Mouse (Mus musculus): ENCODE data around the gene Pef1.

Pef1 gene

DNA sequence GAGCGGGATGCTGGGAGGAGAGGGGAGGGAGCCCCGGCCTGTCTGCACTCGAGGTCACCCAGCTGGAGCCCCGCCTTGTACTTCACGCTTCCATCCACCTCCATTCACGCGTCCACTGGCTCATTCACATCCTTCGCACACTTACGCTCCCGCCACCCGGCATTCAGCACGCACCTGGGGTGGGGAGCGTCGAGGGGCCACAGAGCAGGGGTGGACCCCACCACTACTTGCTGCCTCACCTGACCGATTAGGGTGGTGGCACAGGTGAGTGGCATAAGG lies 36.8 kb downstream of the Pef1 start, which contains the start of gene Hcrtr1:
Gene Hcrtr1 (minus strand): TSS at position 146 of the 279 bp plus-strand sequence.
- peak; percentile 43 for DNase-seq (ENCODE audit: low spot score)

DNA sequence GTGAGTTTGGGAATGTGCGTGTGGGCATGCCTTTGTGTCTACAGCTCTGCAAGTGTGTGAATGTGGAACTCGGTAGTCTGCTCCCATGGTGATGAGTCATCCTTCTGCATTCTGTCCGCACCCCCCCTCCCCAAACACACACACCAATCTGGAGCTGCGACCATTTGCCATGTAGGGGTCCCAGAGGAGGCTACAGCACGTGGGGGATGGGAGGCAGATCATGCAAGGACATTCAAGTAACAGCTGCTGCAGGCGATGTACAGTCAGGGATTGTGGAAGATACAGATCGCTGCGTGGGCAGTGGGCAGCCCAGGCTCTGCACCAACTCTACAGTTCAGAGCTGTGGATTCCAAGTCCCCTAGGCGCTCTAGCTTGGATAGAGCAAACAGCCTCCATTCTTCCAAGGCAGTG lies 38.6 kb downstream of the Pef1 start:
- DNase-seq (ENCODE audit: low spot score), result peak; percentile 52

DNA sequence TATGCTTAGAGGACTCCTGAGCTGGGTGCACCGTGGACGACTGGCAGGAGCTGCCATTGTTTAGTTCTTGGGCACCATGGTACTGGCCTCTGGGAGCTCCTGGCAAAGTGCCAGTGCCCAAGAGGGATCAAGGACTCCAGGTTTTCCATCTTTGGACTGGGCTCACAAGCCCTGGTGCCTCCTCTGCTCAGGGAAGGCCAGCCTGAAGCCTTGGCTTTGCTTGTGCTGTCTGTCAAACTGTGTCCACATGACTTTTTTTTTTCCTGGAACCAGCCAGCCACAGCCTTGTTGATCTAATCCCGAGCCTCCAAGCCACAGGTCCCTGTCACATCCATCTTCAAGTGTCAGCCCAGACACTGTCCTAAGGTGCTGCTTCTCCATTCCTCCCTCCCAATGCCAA lies 39.4 kb downstream of the Pef1 start:
- DNase-seq (ENCODE audit: low spot score), result no peak

DNA sequence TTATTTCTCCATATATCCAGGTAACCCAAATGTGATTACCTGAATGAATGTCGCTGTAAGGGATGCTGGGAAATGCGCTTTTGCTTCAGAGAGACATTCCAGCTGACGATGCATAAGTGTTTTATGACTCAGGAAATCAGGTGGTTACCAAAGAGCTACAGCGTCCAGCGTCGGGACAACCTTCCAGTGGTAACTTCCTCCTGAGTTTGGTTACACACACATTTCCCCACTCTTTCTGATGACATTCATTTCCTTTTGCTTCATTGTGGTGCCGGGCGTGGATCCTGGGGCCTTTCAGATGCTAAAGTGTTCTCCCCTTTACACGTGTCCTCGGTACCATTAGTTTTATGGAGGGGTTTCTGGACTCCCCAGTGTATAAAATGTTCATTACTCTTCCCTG lies 46.0 kb downstream of the Pef1 start:
- no peak for DNase-seq (ENCODE audit: low spot score)

DNA sequence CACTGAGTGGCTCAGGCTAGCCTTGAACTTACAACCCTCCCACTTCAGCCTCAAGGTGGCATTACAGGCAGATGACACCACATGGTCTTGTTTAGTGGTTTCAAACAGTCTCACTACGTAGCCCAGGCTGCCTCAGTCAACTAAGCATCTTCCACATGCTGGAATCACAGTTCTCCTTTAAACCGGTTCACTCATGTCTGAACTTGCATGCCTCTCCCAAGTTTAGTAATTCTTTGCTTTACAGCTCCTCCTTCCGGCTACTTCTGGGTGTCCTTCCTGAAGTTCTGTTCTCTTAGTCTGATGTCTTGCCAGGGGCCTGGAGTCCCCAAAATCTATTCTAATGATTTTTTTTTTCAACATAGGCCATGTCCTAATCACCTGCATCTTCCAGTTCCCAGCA lies 51.9 kb downstream of the Pef1 start:
- DNase-seq (ENCODE audit: low spot score), result no peak

DNA sequence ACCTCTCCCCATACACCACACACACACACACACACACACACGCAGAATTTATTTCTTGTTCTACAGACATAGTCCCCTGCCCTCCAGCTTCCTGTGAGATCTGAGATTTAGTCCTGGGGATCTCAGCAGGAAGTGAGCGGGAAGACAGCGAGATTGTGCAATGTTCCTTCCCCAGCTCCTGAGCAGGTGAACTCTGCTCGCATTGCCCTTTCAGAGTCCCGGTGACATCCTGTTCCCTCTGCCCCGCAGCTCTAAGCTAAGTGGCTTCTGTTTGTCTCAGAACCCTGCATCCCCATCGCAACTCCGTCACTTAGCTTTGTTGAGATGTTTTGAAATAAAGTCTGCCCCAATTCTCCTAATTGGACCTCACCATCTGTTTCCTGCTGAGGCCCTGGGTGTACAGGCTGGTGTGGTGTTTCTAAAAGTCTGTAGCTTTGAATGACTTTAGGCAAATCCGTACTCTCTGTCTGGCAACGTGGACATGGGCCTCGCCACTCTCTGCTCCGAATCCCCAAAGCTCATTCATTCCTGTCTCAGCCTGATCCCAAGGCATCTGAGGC lies 54.5 kb downstream of the Pef1 start:
- no peak for DNase-seq (ENCODE audit: low spot score)

DNA sequence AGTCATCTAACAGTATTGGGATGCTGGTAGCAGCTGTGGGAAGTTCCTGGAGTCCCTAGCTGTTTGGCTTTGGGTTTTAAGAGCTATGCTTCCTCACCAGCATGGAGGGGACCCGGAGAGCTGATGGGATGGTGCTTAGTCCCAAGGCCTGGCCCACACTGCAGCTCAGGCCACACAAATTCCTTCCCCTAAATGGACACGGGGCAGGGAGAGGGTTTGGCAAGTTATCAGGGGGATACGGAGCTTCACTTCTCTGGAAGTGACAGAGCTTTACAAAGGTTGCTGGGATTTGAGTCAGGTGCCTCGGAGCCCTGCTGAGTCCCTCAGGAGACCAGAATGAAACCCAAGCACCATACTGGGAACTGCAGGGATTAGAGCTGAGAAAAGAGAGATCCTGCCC lies 59.0 kb downstream of the Pef1 start:
- DNase-seq (ENCODE audit: low spot score), result no peak

DNA sequence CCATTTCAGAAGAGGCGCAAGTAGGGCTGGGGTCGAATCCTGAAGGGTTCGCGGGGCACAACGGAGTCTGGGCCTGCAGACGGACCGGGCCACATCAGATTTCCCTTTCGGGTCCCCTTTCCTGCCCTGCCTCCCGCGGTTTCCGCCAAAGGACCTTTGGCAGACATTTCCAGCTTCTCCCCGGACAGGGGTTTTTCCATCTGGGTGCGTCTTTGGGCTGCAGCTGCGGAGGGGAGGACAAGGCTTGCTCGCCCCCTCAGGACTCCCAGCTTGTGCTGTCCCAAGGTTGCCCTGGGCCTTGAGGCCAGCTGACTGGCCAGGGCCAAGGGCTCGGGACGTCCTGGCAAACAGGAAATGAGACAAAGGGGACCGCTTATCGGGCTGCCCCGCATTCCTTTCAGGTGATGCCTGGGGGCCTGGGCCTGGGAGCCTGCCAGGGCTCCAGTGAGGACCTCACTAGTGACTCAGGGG lies 61.1 kb downstream of the Pef1 start:
- no peak for DNase-seq (ENCODE audit: low spot score)

DNA sequence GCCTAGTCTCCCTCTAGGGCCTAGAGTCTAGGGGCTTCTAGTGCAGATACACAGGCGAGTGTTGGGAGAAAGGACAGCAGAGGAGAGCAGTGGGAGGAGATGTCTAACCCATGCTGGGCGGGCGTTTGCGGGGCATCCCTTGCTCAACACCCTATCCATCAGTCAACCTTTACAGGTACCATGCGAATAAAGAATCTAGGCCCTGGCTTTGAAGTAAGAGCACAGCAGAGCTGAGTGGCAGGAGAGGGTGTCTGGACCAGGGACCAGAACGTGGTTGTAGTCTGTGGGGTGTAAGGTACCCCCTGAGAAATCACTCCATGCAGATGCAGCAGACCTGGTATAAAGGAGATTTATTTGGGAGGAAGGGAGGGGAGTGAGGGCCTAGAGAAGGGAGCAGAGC lies 61.8 kb downstream of the Pef1 start:
- DNase-seq (ENCODE audit: low spot score), result no peak

DNA sequence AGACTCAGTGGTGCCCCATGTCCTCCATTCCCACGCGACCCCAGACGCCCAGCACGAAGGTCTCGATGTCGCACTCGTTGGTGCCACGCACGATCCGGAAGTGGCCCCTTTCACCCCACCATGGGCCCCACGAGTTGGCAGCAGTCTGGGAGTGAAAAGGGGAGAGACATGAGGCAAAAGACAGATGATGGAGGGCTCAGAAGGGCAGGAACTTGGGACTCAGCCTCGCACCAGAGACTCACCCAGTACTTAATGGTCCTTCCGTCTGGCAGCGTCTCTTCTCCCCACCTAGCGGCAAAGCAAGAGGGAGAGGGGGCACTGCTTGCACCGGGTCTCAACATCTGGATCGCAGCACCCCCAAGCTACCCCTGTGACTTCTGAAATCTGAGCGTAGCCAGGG lies 63.7 kb downstream of the Pef1 start:
- DNase-seq (ENCODE audit: low spot score), result no peak

DNA sequence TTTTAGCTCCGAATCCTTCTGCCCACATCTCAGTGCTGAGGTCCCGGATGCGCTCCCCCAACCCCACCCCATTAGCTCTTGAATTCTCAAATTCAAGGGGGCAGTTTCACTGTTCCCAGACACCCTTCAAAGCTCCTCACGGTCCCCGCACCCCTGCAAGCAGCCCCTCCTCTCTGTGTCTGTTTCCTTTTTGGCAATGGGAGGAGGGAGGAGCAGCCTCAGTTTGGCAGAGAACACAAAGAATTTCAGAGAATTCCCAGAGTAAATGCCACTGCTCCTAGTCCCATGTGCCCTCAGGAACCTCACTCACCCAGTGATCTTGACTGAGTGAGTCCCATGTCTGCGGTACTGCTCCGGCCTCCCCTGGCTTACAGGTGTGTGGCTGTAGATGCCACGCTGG lies 64.2 kb downstream of the Pef1 start:
- no peak for DNase-seq (ENCODE audit: low spot score)

DNA sequence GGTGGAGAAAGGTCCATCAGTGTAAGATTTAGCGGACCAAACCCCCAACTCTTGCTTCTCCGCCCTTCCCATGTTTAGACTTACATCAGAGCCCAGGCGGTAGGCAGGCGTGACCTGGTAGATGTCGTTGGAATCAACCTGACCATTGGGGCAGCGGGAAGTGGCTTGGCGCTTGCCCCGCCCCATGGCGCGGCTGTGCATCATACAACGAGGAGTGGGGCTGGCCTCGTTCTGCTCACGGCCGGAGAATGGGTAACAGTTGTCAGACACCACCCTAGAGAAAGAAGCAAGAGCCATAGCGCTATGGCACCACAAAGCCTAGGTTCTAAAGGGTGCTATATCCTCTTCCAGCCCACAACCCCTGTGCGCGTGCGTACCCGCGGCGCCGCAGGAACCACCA lies 65.0 kb downstream of the Pef1 start:
- no peak for DNase-seq (ENCODE audit: low spot score)

DNA sequence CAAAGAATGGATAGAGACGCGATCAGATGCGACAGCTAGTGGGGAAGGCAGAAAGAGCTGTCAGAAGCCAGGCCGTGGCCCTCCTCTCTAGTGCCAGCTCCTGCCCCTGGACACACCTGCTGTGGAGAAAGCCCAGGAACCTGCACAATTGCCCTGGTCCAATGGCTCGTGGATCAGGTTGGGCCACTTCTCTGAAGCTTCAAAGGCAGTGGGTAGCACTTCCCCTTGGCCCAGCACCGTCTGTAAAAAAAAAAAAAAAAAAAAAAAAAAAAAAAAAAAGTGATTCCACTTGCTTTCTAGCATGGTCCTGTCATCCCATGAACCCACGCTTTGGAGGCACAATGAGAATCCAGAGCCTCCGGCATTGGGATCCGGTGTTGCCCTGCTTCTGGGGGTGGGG lies 65.5 kb downstream of the Pef1 start:
- no peak for DNase-seq (ENCODE audit: low spot score)

DNA sequence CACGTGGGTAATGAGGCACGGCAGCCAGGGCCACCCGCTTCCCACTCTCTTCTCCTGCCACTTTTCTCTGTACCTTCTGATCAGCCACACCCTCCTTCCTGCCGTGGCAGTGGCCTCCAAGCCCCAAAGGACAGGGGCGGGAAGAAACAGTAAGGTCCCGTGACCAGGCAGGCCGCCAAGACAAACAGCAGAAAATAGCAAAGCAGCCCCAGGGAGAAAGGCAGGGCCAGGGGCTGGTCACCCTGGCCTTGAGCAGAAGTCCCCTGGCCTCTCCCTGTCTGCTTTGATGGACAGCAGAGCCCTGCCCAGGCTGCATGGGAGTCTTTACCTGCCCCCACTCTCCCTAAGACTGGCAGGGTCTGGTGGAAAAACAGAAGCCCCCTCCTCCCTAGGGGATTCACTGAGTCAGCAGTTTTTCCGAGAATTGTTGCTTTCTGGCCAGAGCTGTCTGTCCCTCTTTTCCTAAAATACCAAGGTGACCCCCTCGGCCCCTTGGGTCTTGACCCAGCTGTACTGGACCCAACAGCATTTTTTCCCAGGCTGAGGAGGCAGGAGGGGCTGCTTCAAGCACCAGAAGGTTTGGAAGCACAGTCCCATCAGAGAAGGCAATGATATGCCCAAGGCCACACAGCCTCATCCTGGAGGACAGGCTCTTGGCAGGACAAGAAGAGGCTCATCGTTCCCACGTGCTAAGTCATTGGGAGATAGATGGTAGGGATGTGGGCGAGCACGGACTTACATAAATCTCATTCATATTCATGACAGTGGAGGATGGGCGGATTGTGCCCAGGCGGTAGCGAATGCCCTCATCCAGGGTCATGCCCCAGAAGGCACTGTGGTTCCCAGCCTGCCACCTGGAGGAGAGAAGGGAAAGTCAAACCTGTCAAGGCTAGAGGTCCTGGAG lies 66.2 kb downstream of the Pef1 start:
- no peak for DNase-seq (ENCODE audit: low spot score)

DNA sequence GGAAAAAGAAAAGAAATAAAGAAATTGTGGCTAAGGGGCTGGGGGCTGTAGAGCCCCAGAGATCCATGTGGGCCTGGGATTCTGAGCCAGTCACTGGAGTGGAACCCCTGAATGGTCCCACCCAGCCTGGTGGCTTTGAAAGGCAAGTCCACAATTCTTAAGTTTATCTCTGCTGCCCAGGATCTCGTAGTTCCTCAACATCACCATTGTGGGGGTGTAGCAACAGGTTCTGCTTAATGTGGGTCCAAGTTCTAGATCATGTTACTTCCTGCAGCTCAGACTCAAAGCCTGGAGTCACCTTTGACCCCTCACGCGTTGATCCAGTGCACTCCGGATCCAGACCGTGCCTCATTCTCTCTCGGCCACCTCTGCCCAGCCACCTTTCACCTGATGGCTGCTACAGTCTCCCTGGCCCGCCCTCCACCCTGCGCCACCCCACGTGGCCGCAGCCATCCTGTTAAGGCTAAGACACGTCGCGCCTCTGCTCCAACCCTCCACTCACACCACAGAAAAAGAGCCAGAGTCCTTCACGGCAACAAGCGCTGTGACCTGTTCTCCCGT lies 67.1 kb downstream of the Pef1 start:
- DNase-seq (ENCODE audit: low spot score), result no peak

DNA sequence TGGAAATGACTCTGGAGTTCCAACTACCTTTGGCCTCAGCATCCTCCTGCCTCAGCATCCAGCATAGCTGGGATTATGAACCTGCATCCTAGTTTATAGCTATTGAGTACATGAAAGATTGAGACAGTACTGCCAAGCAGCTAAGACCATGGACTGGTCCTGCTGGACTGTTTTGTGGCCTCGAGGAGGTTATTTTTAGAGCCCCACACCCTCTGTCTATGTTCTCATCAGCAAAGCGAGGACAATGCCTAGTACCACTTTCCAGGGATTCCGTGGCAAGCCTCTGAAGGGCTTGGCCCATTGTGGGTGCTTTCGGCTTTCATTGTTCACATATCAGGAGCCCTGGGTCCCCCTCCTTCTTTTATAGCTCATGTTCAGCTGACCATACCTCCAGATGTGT lies 68.0 kb downstream of the Pef1 start:
- no peak for DNase-seq (ENCODE audit: low spot score)

DNA sequence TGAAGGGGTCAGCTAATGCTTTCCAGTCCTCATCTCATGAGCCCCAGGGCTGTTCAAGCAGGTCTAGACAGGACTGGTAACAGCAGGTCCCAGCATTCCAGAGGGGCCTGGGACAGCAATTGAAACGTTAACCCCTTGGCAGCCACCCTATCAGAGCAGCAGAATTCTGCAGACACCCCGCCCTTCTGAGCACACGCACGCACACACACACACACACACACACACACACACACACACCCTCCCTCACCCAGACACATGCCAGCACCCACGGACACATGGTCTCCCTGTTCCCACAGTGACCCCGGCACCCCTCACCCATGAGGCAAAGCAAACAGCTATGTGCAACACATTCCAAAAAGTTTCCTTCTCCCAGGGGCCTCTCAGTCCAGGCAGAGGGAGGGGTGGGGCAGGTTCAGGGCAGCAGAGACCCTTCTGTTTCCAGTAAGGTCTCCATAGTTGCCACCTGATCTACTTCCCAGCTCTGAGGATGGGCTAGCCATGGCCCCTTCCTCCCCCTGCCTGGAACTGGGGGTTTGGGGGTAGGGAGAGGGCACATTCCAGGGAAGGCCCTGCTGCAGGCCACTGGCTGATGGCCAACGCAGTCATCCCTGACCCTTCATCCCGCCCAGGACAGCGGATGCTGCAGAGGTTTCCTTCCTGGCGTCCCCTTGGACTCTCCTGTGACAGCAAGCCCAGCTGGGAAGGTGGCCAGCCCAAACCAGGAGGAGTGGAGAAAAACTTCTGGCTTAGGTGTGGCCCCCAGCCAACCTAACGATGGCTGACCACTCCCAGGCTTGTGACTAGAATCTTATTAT lies 69.8 kb downstream of the Pef1 start:
- no peak for DNase-seq (ENCODE audit: low spot score)

DNA sequence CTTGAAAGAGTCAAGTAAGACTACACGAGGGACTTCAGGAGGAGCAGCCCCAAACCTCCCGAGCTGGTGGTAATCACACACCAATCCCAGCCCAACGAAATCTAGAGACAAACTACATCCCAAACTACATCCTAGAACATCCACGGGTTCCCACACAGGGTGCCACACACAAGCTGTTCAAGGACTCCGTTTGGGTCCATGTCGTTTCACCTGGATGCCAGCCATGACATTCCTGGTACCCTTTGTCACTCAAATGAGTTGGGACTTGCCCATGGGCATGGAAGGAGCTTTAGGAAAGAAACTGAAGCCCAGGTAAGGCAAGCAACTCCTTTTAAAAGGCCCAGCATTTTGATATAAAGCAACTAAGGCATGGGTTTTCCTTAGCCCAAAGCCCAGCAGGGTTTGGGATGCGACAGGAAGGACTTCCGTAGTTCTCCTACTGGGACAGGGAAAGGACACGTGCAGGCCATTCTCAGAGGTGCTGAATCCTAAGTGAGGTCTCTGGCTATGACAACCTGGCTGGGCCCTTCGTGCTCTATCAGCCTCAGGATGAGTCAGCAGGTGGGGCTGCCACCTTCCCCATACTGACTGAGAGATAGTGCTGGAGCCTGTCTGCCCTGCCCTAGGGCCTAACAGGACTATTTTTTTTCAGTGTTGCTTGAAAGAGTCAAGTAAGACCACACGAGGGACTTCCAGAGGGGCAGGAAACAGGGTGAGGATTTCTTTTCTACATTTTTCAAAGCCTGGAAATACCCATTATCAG lies 70.9 kb downstream of the Pef1 start:
- DNase-seq (ENCODE audit: low spot score), result no peak

DNA sequence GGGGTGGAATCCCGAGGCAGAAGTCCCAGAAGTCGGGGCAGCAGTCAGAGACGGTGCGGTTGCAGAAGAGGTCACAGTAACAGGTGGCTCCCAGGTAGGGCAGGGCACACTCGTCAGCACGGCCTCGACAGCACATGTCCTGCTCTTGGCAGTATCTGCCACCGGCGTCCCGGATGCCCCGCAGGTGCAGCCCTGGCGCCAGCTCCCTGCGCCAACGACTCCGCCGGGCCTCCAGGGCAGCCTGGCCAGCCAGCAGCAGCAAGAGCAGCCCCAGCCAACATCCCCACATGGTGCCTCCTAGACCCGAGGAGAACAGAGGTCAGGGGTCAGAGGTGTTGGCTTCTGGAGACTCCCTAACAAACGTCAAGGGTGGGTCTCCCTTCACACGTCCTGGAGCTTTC lies 71.6 kb downstream of the Pef1 start:
- DNase-seq (ENCODE audit: low spot score), result no peak

DNA sequence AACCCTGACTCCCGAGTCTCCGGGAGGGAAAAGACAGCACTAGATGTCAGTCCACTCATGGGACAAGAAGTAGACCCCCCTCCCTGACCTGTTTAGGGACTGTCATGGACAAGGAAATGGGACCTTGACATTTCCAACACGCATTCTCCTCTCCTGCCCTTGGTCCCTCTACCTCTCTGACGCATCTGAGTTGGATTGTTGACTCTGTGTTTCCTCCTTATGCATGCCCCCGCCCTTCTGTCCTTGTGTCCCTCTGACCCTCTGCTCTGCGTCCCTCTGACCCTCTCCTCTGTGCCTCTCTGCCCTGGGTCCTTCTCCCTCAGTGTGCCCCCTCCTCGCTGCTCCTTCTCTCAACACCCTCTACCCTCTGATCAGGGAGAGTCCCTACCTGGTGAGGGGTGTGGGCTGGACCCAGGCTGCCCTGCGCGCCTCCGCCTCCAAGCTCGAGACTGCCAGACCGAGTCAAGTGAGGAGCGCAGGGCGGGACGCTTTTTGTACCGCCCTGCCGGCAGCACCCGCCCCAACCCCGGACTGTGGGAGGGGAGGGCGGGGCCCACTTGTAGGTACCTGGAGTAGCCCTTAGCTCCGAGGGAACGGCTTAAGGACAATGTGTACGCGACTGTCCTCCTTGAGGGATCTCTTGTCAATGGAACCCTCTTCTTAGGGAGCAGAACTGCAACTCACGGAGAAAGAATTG lies 72.1 kb downstream of the Pef1 start:
- peak; percentile 49 for DNase-seq (ENCODE audit: low spot score)

DNA sequence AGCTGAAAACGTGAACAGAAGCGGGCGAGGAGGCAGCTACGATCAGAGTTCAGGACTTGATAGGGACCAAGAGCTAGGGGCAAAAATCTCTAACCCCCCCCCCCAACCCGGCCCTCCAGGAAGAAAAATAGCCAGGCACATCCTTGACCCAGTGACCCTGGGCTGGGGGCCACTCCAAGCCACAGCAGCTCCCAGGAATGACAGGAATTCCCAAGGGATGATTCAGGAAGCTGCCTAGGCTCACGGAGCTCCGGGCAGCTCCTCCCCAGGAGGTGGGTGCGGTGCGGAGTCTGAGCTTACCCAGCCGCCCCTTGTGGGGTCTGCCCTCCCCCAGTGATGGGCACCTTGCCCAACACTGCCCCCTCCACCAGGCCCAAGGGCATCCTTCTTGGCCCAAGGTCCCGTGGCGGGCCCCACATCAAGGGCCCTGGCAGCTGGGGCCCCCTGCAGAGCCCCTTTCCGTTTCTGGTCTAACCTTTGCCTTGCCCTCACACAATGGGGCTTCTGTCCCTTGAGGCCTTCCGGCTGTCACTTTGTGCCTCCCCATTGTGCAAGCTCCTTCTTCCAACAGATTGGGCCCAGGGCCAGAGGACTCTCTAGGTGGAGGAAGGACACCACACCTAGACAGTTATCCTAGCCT lies 72.8 kb downstream of the Pef1 start, which contains the start of gene Tinagl1:
Gene Tinagl1 (minus strand): TSS at position 51 of the 640 bp plus-strand sequence.
- peak; percentile 45 for DNase-seq (ENCODE audit: low spot score)
